Mouse (Mus musculus) heart, postnatal 0 days (tissue): ENCODE measurements at regions not wholly inside any gene's neighbourhood (a gene's known extent, or its start where the extent isn't known, plus 50 kb on each side); places are given as distances from the start of the nearest gene placed in this dataset.

ENCODE experiments used
- ATAC-seq: fragments of 200-750 bp; cut with Nextera tagmentation; 2 replicates; pipeline ENCODE4 v1.8.0; 2017; ENCODE audit warnings: low read depth, moderate number of reproducible peaks, moderate library complexity; ENCODE audit not compliant: insufficient read depth
- DNase-seq: peaks from one replicate; pipeline ENCODE4 v3.0.0-alpha.2; 2016; ENCODE audit warnings: low spot score
- H3K27ac ChIP-seq: fragments of 300-500 bp; sonication (generic); 2 replicates; pipeline ENCODE4 v1.5.1; 2014; ENCODE audit warnings: low read depth, mild to moderate bottlenecking
- H3K27me3 ChIP-seq: fragments of 300-500 bp; sonication (generic); 2 replicates; pipeline ENCODE4 v1.6.1; 2014; ENCODE audit warnings: low read length, mixed read lengths; ENCODE audit not compliant: control insufficient read depth, insufficient read depth
- H3K36me3 ChIP-seq: fragments of 300-500 bp; sonication (generic); replicated peaks from 2 replicates; pipeline ENCODE4 v1.6.1; 2014; ENCODE audit warnings: low read length, mixed read lengths; ENCODE audit not compliant: control insufficient read depth, insufficient read depth
- H3K4me1 ChIP-seq: fragments of 300-500 bp; sonication (generic); 2 replicates; pipeline ENCODE4 v1.6.1; 2014; ENCODE audit warnings: antibody characterized with exemption; ENCODE audit not compliant: control insufficient read depth, insufficient read depth
- H3K4me2 ChIP-seq: fragments of 300-500 bp; sonication (generic); 2 replicates; pipeline ENCODE4 v1.6.1; 2014; ENCODE audit warnings: low read depth, mild to moderate bottlenecking, low read length, moderate library complexity
- H3K4me3 ChIP-seq: fragments of 300-500 bp; sonication (generic); 2 replicates; pipeline ENCODE4 v1.5.1; 2014; ENCODE audit warnings: low read depth, low read length
- H3K9ac ChIP-seq: fragments of 300-500 bp; sonication (generic); replicated peaks from 2 replicates; pipeline ENCODE4 v1.6.1; 2014; ENCODE audit warnings: low read depth, low read length, mixed read lengths
- H3K9me3 ChIP-seq: fragments of 300-500 bp; sonication (generic); replicated peaks from 2 replicates; pipeline ENCODE4 v1.6.1; 2016; ENCODE audit warnings: low read length; ENCODE audit not compliant: control insufficient read depth
- CTCF ChIP-seq: IDR thresholded peaks from 2 replicates; pipeline ENCODE4 v1.5.1; 2016; ENCODE audit warnings: antibody characterized with exemption, control low read depth, low read depth
- EP300 ChIP-seq: IDR thresholded peaks from 2 replicates; pipeline ENCODE4 v1.6.1; 2016; ENCODE audit warnings: antibody characterized with exemption, low read depth
- WGBS: fragments of 180-500 bp; shearing (Covaris S2); extraction: QIAGEN DNeasy Blood & Tissue Kit; methylation state at CpG from one replicate; pipeline ENCODE4 v1.1.7; 2014; 5-methylcytosine and 5-hydroxymethylcytosine counted together

DNA sequence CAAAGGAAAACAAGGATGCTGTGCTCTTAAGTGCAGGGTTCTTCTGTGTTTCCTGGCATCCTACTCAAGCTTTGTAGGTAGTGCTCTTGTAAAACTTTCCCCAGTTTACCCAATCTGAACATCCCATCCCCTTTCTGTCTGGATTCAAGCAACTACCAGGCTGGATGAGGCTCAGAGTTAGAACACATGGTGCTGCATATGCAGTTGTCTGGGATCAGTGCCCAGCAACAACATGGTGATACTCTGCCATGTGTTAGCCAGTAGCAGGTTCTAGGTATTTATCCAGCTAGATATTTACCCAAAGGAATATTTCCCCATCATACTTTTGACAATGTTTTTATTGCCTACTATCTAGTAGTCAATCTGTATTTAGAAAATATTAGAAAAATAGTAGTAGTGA is 78.8 kb upstream of the Pou6f2 start:
- H3K27ac ChIP-seq, result no peak overlapping the region
- H3K9ac ChIP-seq, result no peak overlapping the region
- no peaks in the 10 kb centered on the region for H3K27me3 ChIP-seq
- no peaks in the 10 kb centered on the region for H3K4me1 ChIP-seq
- no peak for ATAC-seq
- TF ChIP-seq EP300 (no peak), CTCF (no peak)
- no peak overlapping the region for H3K4me2 ChIP-seq
- no peak for DNase-seq
- H3K4me3 ChIP-seq, result no peak overlapping the region
- no peaks in the 10 kb centered on the region for H3K9me3 ChIP-seq
- H3K36me3 ChIP-seq, result no peaks in the 10 kb centered on the region

DNA sequence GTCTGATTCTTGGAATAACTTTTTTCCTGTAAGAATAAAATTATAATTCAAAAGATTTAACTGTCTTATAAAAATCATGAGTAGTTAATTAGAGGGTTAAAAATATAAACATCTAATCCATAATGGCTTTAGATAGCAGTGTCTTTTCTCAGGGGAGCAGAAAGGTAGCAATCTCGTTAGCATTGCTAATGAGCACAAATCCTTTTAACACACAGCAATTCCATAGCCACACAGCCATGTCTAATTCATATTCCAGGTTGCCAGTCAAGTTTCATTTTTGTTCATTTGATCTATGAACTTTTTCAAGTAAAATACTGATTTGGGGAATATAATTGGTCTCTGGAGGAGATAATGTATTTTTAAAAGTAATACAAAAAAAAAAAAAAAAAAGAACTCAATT is 74.0 kb upstream of the Pou6f2 start:
- Histone ChIP-seq H3K36me3 (no peaks in the 10 kb centered on the region), H3K27me3 (no peaks in the 10 kb centered on the region), H3K4me2 (no peak overlapping the region), H3K4me3 (no peak overlapping the region), H3K27ac (no peak overlapping the region), H3K4me1 (no peaks in the 10 kb centered on the region), H3K9me3 (no peaks in the 10 kb centered on the region), H3K9ac (no peak overlapping the region)
- WGBS, result 75% methylated on average over 1 of the region's 1 CpGs
- no peak for DNase-seq
- TF ChIP-seq CTCF, result no peak
- no peak for TF ChIP-seq EP300
- no peak for ATAC-seq

DNA sequence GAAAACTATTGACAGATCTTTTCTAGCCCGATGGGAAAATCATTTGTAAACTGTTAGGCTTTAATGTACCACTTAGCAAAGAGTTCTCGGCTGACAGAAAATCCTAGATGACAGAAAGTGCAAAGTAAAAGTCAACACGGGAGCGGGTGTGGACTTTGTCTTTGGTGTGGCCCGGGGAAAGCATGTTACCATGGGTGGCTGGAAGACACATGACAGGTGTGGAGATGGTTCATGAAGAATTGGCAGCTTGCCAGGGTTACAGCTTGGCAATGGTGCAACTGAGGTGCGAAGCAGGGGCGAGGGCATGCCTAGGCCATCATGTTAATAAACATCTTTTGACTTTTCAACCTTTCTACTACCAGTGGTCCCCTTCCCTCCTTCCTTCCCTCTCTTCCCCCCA is 68.4 kb upstream of the Pou6f2 start:
- no peaks in the 10 kb centered on the region for H3K36me3 ChIP-seq
- H3K4me2 ChIP-seq, result no peak overlapping the region
- no peaks in the 10 kb centered on the region for H3K9me3 ChIP-seq
- no peak overlapping the region for H3K9ac ChIP-seq
- H3K4me3 ChIP-seq, result no peak overlapping the region
- H3K27me3 ChIP-seq, result no peaks in the 10 kb centered on the region
- DNase-seq (no peak), ATAC-seq (no peak)
- H3K27ac ChIP-seq, result no peak overlapping the region
- no peaks in the 10 kb centered on the region for H3K4me1 ChIP-seq
- 72% methylated on average over 7 of the region's 7 CpGs for WGBS
- TF ChIP-seq EP300 (no peak), CTCF (no peak)

DNA sequence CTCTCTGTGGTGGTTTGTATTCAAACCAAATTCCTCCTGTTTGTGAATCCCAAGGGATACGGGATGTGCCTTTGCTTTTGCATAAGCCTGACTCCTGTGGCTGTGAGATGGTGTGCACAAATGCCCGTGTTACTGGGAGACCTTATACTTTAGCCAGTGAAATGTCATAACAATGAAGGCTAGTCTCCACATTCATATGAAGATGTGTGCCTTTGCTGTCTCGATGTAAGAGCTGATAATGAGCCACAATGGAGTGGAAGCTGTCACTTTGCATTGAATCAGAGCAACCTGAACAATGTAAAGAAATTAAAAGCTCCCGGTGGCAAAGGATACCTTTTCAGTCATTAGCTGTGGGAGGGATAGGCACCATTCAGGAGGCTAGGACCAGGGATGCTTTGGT is 64.7 kb upstream of the Pou6f2 start:
- TF ChIP-seq EP300 (no peak), CTCF (no peak)
- DNase-seq, result no peak
- Histone ChIP-seq H3K9ac (no peak overlapping the region), H3K36me3 (no peaks in the 10 kb centered on the region), H3K4me2 (no peak overlapping the region), H3K27me3 (no peaks in the 10 kb centered on the region), H3K27ac (no peak overlapping the region), H3K9me3 (no peaks in the 10 kb centered on the region), H3K4me3 (no peak overlapping the region), H3K4me1 (no peaks in the 10 kb centered on the region)
- 53% methylated on average over 4 of the region's 4 CpGs for WGBS
- ATAC-seq, result no peak

DNA sequence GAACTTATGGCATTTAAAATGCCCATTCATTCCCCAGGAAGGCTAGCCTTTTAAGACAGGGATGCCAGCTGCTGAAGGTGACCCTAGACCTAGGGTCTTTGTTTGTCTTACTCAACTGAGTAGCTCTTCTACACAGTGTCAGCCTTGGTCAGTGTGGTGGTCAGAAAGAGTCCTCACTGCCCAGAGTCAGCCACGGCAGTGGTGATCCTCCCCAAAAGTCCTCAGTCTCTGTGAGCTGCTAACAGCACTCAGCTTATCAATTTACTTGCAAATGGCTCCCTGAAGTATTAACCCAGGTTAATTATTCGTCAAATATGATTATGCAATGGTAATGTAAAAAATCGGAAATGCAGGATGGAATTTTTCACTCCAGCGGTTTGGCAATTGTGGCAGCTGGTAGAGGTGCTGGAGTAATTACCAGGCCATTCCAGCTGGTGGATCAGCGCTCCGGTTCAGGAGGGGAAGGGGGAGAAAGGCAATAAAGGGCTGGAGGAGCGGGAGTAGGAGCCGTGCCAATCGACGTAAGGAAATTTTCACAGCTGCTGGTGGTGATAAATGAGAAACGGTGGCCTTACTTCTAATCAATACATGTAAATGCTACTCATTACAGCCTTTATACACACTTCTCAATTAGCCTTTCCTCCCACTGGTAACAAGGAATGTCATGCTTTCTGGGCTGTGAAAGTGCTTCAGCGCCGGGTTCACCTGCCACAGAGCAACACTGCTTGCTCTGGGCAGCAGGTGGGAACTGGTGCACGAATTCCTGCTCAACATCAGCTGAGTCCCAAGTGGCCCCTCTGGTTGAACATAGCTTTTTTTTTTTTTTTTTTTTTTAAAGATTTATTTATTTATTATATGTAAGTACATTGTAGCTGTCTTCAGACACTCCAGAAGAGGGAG is 60.1 kb upstream of the Pou6f2 start:
- no peak for TF ChIP-seq CTCF
- no peak for TF ChIP-seq EP300
- H3K9me3 ChIP-seq, result no peaks in the 10 kb centered on the region
- H3K4me3 ChIP-seq, result no peak overlapping the region
- no peak overlapping the region for H3K9ac ChIP-seq
- H3K27me3 ChIP-seq, result no peaks in the 10 kb centered on the region
- ATAC-seq (no peak), DNase-seq (no peak)
- no peaks in the 10 kb centered on the region for H3K36me3 ChIP-seq
- H3K27ac ChIP-seq, result no peak overlapping the region
- H3K4me2 ChIP-seq, result no peak overlapping the region
- 62% methylated on average over 14 of the region's 14 CpGs for WGBS
- H3K4me1 ChIP-seq, result no peaks in the 10 kb centered on the region
